Mouse (Mus musculus): ENCODE data around the gene Btbd7.

DNA sequence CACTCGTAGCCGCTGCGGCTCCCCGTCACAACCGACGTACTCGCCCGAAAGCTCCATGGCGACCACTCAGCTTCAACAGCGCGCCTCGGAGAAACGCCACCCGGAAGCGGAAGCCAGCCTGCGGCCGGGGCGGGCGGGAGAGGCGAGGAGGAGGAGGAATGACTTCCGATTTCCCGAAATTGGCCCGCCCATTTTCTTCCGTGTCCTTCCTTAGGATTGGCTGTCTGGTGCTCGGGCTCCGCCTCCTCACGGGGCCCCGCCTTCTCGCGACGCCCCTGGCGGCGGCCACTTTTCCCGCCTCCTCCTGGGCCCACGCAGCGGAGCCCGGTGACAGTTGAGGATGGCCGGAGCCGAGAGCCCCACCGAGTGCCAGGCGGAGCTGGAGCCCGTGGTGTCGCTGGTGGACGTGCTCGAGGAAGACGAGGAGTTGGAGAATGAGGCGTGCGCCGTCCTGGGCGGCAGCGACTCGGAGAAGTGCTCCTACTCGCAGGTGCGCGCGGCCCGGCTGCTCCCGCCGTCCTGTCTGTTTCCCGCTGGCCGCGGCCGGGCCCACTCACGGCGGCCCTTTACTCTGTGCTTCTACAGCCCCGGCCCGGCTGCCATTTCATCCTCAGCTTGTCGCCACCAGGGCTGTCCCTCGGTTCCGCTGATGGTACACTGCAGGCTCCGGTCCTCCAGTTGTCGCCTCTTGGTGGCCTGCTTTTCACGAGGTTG, 120.4 kb downstream of the Btbd7 start, which contains the start of the genes Gm28051, Gon7 and Ubr7:
- TF ChIP-seq CTCF (IDR thresholded peaks at IDR 0.05) (peak; percentile 66), EP300 (IDR thresholded peaks at IDR 0.05) (0 out of 2 replicates have a peak, but pooled peaks have one; percentile 26)

Data from lung, postnatal 0 days (tissue).